Mouse (Mus musculus): Measurements from ENCODE around the gene Cybrd1. TPM values are rescaled to one million over a fixed set of nuclear protein-coding genes. Genes with fewer than 3 reads are reported as not detected.

Gene Cybrd1
- polyA plus RNA-seq, 2 experiments = 0.38 to 0.90 TPM

- ATAC-seq (ENCODE audit: insufficient read depth) (peak; percentile 76; the same call in 1 of the 2 replicates), DNase-seq (ENCODE audit: low read depth in 3 of 3, low spot score in 3 of 3) (peak; percentile 42 to 61 (median 48))
- Histone ChIP-seq H3K9ac (replicated peaks) (no peak overlapping the region), H3K36me3 (replicated peaks; ENCODE audit: control insufficient read depth, insufficient read depth, low read depth) (no peaks in the 10 kb centered on the region), H3K9me3 (ENCODE audit: control insufficient read depth, low read length) (no peaks in the 10 kb centered on the region), H3K4me3 (ENCODE audit: insufficient read depth in 1 of 2, low read depth in 2 of 2, low read length in 2 of 2) (no peak overlapping the region), H3K4me2 (ENCODE audit: low read depth) (no peak overlapping the region), H3K27me3 (ENCODE audit: control insufficient read depth, insufficient read depth, low read length) (peaks cover 10% of the 10 kb centered on the region), H3K27ac (no peak overlapping the region), H3K4me1 (replicated peaks; ENCODE audit: control insufficient read depth in 2 of 2, insufficient read depth in 2 of 2, low read length in 1 of 2) (peaks cover 0 to 6% of the 10 kb centered on the region in 2 experiments)
- no peak for TF ChIP-seq CTCF (IDR thresholded peaks at IDR 0.05; ENCODE audit: low read depth)
- peak; percentile 66 for TF ChIP-seq EP300 (IDR thresholded peaks at IDR 0.05; ENCODE audit: low read depth)
- WGBS (ENCODE audit: insufficient replicate concordance) = 33% methylated on average over 3 of the region's 3 CpGs
These were observed 70.2 kb downstream of the Cybrd1 start for GRCm38 (mm10) chr2:71187950-71188349.

- Histone ChIP-seq H3K27ac (no peak overlapping the region), H3K4me1 (replicated peaks; ENCODE audit: control insufficient read depth in 2 of 2, insufficient read depth in 2 of 2, low read length in 1 of 2) (peaks cover 0 to 6% of the 10 kb centered on the region in 2 experiments), H3K4me3 (ENCODE audit: insufficient read depth in 1 of 2, low read depth in 2 of 2, low read length in 2 of 2) (no peak overlapping the region), H3K36me3 (replicated peaks; ENCODE audit: control insufficient read depth, insufficient read depth, low read depth) (no peaks in the 10 kb centered on the region), H3K4me2 (ENCODE audit: low read depth) (no peak overlapping the region), H3K9me3 (ENCODE audit: control insufficient read depth, low read length) (no peaks in the 10 kb centered on the region), H3K27me3 (ENCODE audit: control insufficient read depth, insufficient read depth, low read length) (peaks cover 10% of the 10 kb centered on the region), H3K9ac (replicated peaks) (no peak overlapping the region)
- TF ChIP-seq EP300 (IDR thresholded peaks at IDR 0.05; ENCODE audit: low read depth) = no peak
- no peak for TF ChIP-seq CTCF (IDR thresholded peaks at IDR 0.05; ENCODE audit: low read depth)
- no peak for DNase-seq (ENCODE audit: low read depth in 3 of 3, low spot score in 3 of 3)
- no peak for ATAC-seq (ENCODE audit: insufficient read depth)
- 67% methylated on average over 2 of the region's 2 CpGs for WGBS (ENCODE audit: insufficient replicate concordance)
These were observed 71.1 kb downstream of the Cybrd1 start for GRCm38 (mm10) chr2:71188861-71189260.

DNA sequence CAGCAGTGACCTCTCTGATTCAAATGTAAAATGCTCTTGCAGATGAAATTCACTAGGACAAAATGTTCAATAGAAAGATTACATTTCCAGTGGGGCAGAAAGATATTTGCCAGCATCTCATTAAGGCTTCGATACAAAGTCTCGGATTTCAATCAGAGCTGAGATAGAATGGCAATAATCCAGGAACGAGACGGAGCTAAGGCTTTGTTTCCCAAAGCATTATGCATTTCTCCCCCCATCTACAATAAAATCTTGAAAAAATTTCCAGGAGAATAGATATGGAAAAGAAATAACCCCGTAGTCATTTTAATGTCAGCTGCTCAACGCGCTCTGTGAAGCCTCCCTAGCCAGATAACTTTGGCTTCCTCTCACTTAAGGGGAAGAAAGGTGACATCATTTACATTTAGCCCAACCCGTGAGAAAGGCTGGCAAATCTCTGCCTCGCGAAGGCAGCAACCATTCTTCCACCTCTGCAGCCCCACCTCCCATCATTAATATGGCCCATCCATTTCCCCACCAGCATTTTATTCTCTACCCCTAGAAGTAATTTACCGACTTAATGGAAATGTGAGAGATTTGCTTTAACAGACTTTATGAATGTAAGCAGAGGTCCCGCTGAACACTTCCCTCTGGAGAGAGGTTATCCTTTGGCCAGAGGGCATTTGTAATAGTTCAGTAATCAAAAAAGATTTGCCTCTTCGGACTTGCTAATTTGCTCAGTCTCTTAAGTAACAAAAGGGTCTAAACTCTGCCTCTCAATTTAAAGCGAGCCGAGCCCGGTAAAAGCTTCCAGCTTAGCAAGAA, 73.9 kb downstream of the Cybrd1 start:
- Histone ChIP-seq H3K4me2 (ENCODE audit: low read depth) (no peak overlapping the region), H3K36me3 (replicated peaks; ENCODE audit: control insufficient read depth, insufficient read depth, low read depth) (no peaks in the 10 kb centered on the region), H3K4me3 (ENCODE audit: insufficient read depth in 1 of 2, low read depth in 2 of 2, low read length in 2 of 2) (no peak overlapping the region), H3K9ac (replicated peaks) (no peak overlapping the region), H3K27me3 (ENCODE audit: control insufficient read depth, insufficient read depth, low read length) (peaks cover 10% of the 10 kb centered on the region), H3K4me1 (replicated peaks; ENCODE audit: control insufficient read depth in 2 of 2, insufficient read depth in 2 of 2, low read length in 1 of 2) (peaks cover 0 to 6% of the 10 kb centered on the region in 2 experiments; a peak in 3 of 4 replicates), H3K9me3 (ENCODE audit: control insufficient read depth, low read length) (no peaks in the 10 kb centered on the region), H3K27ac (no peak overlapping the region)
- TF ChIP-seq EP300 (IDR thresholded peaks at IDR 0.05; ENCODE audit: low read depth) (no peak), CTCF (IDR thresholded peaks at IDR 0.05; ENCODE audit: low read depth) (no peak)
- no peak for ATAC-seq (ENCODE audit: insufficient read depth)
- no peak for DNase-seq (ENCODE audit: low read depth in 3 of 3, low spot score in 3 of 3)
- WGBS (ENCODE audit: insufficient replicate concordance) = 38% methylated on average over 16 of the region's 16 CpGs

GRCm38 (mm10) chr2:71192195-71192807, 74.6 kb downstream of the Cybrd1 start:
- Histone ChIP-seq H3K27ac (no peak overlapping the region), H3K4me3 (ENCODE audit: insufficient read depth in 1 of 2, low read depth in 2 of 2, low read length in 2 of 2) (no peak overlapping the region), H3K9me3 (ENCODE audit: control insufficient read depth, low read length) (no peaks in the 10 kb centered on the region), H3K4me2 (ENCODE audit: low read depth) (no peak overlapping the region), H3K27me3 (ENCODE audit: control insufficient read depth, insufficient read depth, low read length) (peaks cover 10% of the 10 kb centered on the region), H3K9ac (replicated peaks) (no peak overlapping the region), H3K36me3 (replicated peaks; ENCODE audit: control insufficient read depth, insufficient read depth, low read depth) (no peaks in the 10 kb centered on the region), H3K4me1 (replicated peaks; ENCODE audit: control insufficient read depth in 2 of 2, insufficient read depth in 2 of 2, low read length in 1 of 2) (peaks cover 0 to 6% of the 10 kb centered on the region in 2 experiments; a peak in 3 of 4 replicates)
- TF ChIP-seq EP300 (IDR thresholded peaks at IDR 0.05; ENCODE audit: low read depth) (no peak), CTCF (IDR thresholded peaks at IDR 0.05; ENCODE audit: low read depth) (no peak)
- ATAC-seq (ENCODE audit: insufficient read depth) (no peak), DNase-seq (ENCODE audit: low read depth in 3 of 3, low spot score in 3 of 3) (no peak)
- WGBS (ENCODE audit: insufficient replicate concordance) = 55% methylated on average over 17 of the region's 17 CpGs

Other genes starting within 250 kb of the Cybrd1 start
- 1.8 and 3.2 TPM in 2 replicates for gene Dcaf17, start 62.6 kb upstream of the Cybrd1 start, polyA plus RNA-seq (2012; rRNA removed)
- 11.8 and 12.1 TPM in 2 replicates for gene Dcaf17, start 62.6 kb upstream of the Cybrd1 start, polyA plus RNA-seq (2014; fragmentation: Nextera tagmentation; extraction: Ambion mirVana)
- 4.3 and 5.3 TPM in 2 replicates for gene Mettl8, start 62.3 kb upstream of the Cybrd1 start, polyA plus RNA-seq (2012; rRNA removed)
- gene Mettl8, start 62.3 kb upstream of the Cybrd1 start, polyA plus RNA-seq (2014; fragmentation: Nextera tagmentation; extraction: Ambion mirVana) = 9.4 and 9.7 TPM in 2 replicates
- gene Dync1i2, start 93.8 kb downstream of the Cybrd1 start, polyA plus RNA-seq (2012; rRNA removed) = 15.2 and 24.8 TPM in 2 replicates
- 29.9 and 36.7 TPM in 2 replicates for gene Dync1i2, start 93.8 kb downstream of the Cybrd1 start, polyA plus RNA-seq (2014; fragmentation: Nextera tagmentation; extraction: Ambion mirVana)
- 12.8 and 13.1 TPM in 2 replicates for gene Slc25a12, start 249.8 kb downstream of the Cybrd1 start, polyA plus RNA-seq (2012; rRNA removed)
- gene Slc25a12, start 249.8 kb downstream of the Cybrd1 start, polyA plus RNA-seq (2014; fragmentation: Nextera tagmentation; extraction: Ambion mirVana) = 23.0 and 24.0 TPM in 2 replicates

Data from liver, embryonic 14.5 days (tissue).